Mouse (Mus musculus): Measurements from ENCODE around the gene Camk1. TPM values are rescaled to one million over a fixed set of nuclear protein-coding genes. Genes with fewer than 3 reads are reported as not detected.
A peak's percentile ranks its signal among the peaks of the same experiment; 100 is the strongest.

The Camk1 gene
- total and polyA plus RNA-seq, 2 experiments from 2014 or later = 118 to 119 TPM

GRCm38 (mm10) chr6:113307481-113308121, 36.2 kb downstream of the Camk1 start:
- H3K9ac ChIP-seq = peak overlapping the region; percentile 95
- H3K4me2 ChIP-seq (ENCODE audit: low read depth) = peak overlapping the region; percentile 97
- peaks cover 20% of the 10 kb centered on the region for H3K36me3 ChIP-seq (ENCODE audit: insufficient read depth)
- H3K4me3 ChIP-seq (ENCODE audit: low read depth, low read length) = peak overlapping the region; percentile 92
- peak overlapping the region; percentile 97 for H3K27ac ChIP-seq (ENCODE audit: low read depth, low read length)
- no peak for TF ChIP-seq CTCF (IDR thresholded peaks at IDR 0.05; ENCODE audit: low read depth)
- no peaks in the 10 kb centered on the region for H3K27me3 ChIP-seq (ENCODE audit: insufficient read depth, low read length)
- H3K4me1 ChIP-seq (ENCODE audit: insufficient read depth) = peaks cover 12% of the 10 kb centered on the region
- WGBS = 1% methylated on average over 34 of the region's 34 CpGs
- DNase-seq (peak; percentile 18), ATAC-seq (no peak)
- no peaks in the 10 kb centered on the region for H3K9me3 ChIP-seq (ENCODE audit: low read length)

- TF ChIP-seq CTCF (IDR thresholded peaks at IDR 0.05; ENCODE audit: low read depth) = no peak
- ATAC-seq (peak; percentile 67), DNase-seq (no peak)
- peak within 1 kb of the TSS; percentile 97 for H3K27ac ChIP-seq (ENCODE audit: low read depth, low read length)
- peaks cover 14% of the 10 kb centered on the region for H3K36me3 ChIP-seq (ENCODE audit: insufficient read depth)
- H3K9me3 ChIP-seq (ENCODE audit: low read length) = no peaks in the 10 kb centered on the region
- no peaks in the 10 kb centered on the region for H3K27me3 ChIP-seq (ENCODE audit: insufficient read depth, low read length)
- peak within 1 kb of the TSS; percentile 95 for H3K9ac ChIP-seq
- peaks cover 12% of the 10 kb centered on the region for H3K4me1 ChIP-seq (ENCODE audit: insufficient read depth)
- WGBS = 4% methylated on average over 32 of the region's 32 CpGs
- H3K4me2 ChIP-seq (ENCODE audit: low read depth) = peak within 1 kb of the TSS; percentile 97
- peak within 1 kb of the TSS; percentile 92 for H3K4me3 ChIP-seq (ENCODE audit: low read depth, low read length)
These were observed 36.8 kb downstream of the Camk1 start, which contains the start of gene Brpf1 for GRCm38 (mm10) chr6:113306986-113307349. Brpf1 (plus strand) TSS chr6:113307137.

GRCm38 (mm10) chr6:113306322-113306985, 37.3 kb downstream of the Camk1 start:
- Histone ChIP-seq H3K4me2 (ENCODE audit: low read depth) (peak overlapping the region; percentile 97), H3K9me3 (ENCODE audit: low read length) (no peaks in the 10 kb centered on the region), H3K27ac (ENCODE audit: low read depth, low read length) (peak overlapping the region; percentile 97), H3K4me3 (ENCODE audit: low read depth, low read length) (peak overlapping the region; percentile 92), H3K27me3 (ENCODE audit: insufficient read depth, low read length) (no peaks in the 10 kb centered on the region), H3K9ac (peak overlapping the region; percentile 95), H3K36me3 (ENCODE audit: insufficient read depth) (peaks cover 14% of the 10 kb centered on the region; the same call in 1 of the 2 replicates), H3K4me1 (ENCODE audit: insufficient read depth) (peaks cover 12% of the 10 kb centered on the region)
- DNase-seq (peak; percentile 98), ATAC-seq (peak; percentile 96)
- WGBS = 1% methylated on average over 50 of the region's 50 CpGs
- TF ChIP-seq CTCF (IDR thresholded peaks at IDR 0.05; ENCODE audit: low read depth) = no peak

- no peak for DNase-seq
- Histone ChIP-seq H3K4me3 (ENCODE audit: low read depth, low read length) (no peak overlapping the region), H3K9me3 (ENCODE audit: low read length) (no peaks in the 10 kb centered on the region)
These were observed 41.5 kb downstream of the Camk1 start for GRCm38 (mm10) chr6:113302258-113302657.

GRCm38 (mm10) chr6:113301350-113301749, 42.4 kb downstream of the Camk1 start:
- no peaks in the 10 kb centered on the region for H3K27me3 ChIP-seq (ENCODE audit: insufficient read depth, low read length)
- no peak for DNase-seq
- no peaks in the 10 kb centered on the region for H3K9me3 ChIP-seq (ENCODE audit: low read length)
- H3K27ac ChIP-seq (ENCODE audit: low read depth, low read length) = no peak overlapping the region
- no peak for TF ChIP-seq CTCF (IDR thresholded peaks at IDR 0.05; ENCODE audit: low read depth)
- ATAC-seq = no peak
- no peak overlapping the region for H3K4me2 ChIP-seq (ENCODE audit: low read depth)
- no peaks in the 10 kb centered on the region for H3K36me3 ChIP-seq (ENCODE audit: insufficient read depth)
- no peak overlapping the region for H3K9ac ChIP-seq
- H3K4me1 ChIP-seq (ENCODE audit: insufficient read depth) = no peaks in the 10 kb centered on the region
- 78% methylated on average over 5 of the region's 5 CpGs for WGBS
- no peak overlapping the region for H3K4me3 ChIP-seq (ENCODE audit: low read depth, low read length)

More at GRCm38 (mm10) chr6:113302258-113302657, 41.5 kb downstream of the Camk1 start:
- ATAC-seq = no peak
- TF ChIP-seq CTCF (IDR thresholded peaks at IDR 0.05; ENCODE audit: low read depth) = peak; percentile 52
- no peak overlapping the region for H3K4me2 ChIP-seq (ENCODE audit: low read depth)
- H3K27me3 ChIP-seq (ENCODE audit: insufficient read depth, low read length) = no peaks in the 10 kb centered on the region
- H3K36me3 ChIP-seq (ENCODE audit: insufficient read depth) = no peaks in the 10 kb centered on the region
- no peak overlapping the region for H3K9ac ChIP-seq
- 22% methylated on average over 3 of the region's 3 CpGs for WGBS
- no peaks in the 10 kb centered on the region for H3K4me1 ChIP-seq (ENCODE audit: insufficient read depth)
- no peak overlapping the region for H3K27ac ChIP-seq (ENCODE audit: low read depth, low read length)

GRCm38 (mm10) chr6:113296639-113297038, 47.1 kb downstream of the Camk1 start:
- WGBS = 67% methylated on average over 4 of the region's 4 CpGs
- Histone ChIP-seq H3K36me3 (ENCODE audit: insufficient read depth) (no peaks in the 10 kb centered on the region), H3K4me1 (ENCODE audit: insufficient read depth) (no peaks in the 10 kb centered on the region), H3K27me3 (ENCODE audit: insufficient read depth, low read length) (no peaks in the 10 kb centered on the region), H3K4me3 (ENCODE audit: low read depth, low read length) (no peak overlapping the region), H3K9me3 (ENCODE audit: low read length) (no peaks in the 10 kb centered on the region), H3K9ac (no peak overlapping the region), H3K27ac (ENCODE audit: low read depth, low read length) (no peak overlapping the region), H3K4me2 (ENCODE audit: low read depth) (no peak overlapping the region)
- no peak for ATAC-seq
- DNase-seq = no peak
- TF ChIP-seq CTCF (IDR thresholded peaks at IDR 0.05; ENCODE audit: low read depth) = no peak

- Histone ChIP-seq H3K4me1 (ENCODE audit: insufficient read depth) (no peaks in the 10 kb centered on the region), H3K4me3 (ENCODE audit: low read depth, low read length) (no peak overlapping the region), H3K4me2 (ENCODE audit: low read depth) (no peak overlapping the region), H3K36me3 (ENCODE audit: insufficient read depth) (no peaks in the 10 kb centered on the region), H3K9me3 (ENCODE audit: low read length) (no peaks in the 10 kb centered on the region), H3K27ac (ENCODE audit: low read depth, low read length) (no peak overlapping the region), H3K27me3 (ENCODE audit: insufficient read depth, low read length) (no peaks in the 10 kb centered on the region), H3K9ac (no peak overlapping the region)
- DNase-seq = no peak
- ATAC-seq = no peak
- 84% methylated on average over 2 of the region's 2 CpGs for WGBS
- no peak for TF ChIP-seq CTCF (IDR thresholded peaks at IDR 0.05; ENCODE audit: low read depth)
These were observed 47.7 kb downstream of the Camk1 start for GRCm38 (mm10) chr6:113296046-113296445.

All from forebrain, postnatal 0 days (tissue).